Mouse (Mus musculus): ENCODE measurements at regions not wholly inside any gene's neighbourhood (a gene's known extent, or its start where the extent isn't known, plus 50 kb on each side); places are given as distances from the start of the nearest gene placed in this dataset.

DNA sequence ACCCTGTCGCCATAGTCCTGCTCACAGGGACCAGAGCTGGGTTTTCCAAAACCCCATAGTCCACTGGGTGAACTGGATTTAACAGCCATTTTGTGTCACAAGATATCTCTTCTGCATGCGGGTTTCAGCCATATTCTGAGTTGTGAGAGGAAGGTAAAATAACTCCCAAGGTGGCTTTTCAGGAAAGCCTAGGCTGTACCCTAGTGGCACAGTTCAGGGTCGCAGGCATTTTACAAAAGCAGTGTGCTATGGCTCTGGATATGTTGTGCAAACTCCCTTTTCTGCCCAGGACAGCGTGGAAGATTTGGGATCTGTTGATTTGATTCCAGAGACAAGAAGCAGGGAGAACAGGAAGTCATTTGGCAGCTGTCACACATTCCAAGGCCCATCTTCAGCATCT lies 588.3 kb upstream of the Mgmt start:
- TF ChIP-seq POLR2A (IDR thresholded peaks at IDR 0.05; ENCODE audit: low read depth, low read length) (no peak), CTCF (IDR thresholded peaks at IDR 0.05; ENCODE audit: borderline replicate concordance, insufficient read depth, low read length) (no peak)

Data from embryonic fibroblast, embryonic 13.5 days (primary cell).